Mouse (Mus musculus) brain, embryonic 14.5 days (tissue): ENCODE results near the gene Lmnb2. TPM values are rescaled to one million over a fixed set of nuclear protein-coding genes. Genes with fewer than 3 reads are reported as not detected.
A peak's percentile ranks its signal among the peaks of the same experiment; 100 is the strongest.

Source experiments
- DNase-seq: peaks from one replicate; pipeline ENCODE4 v3.0.0-alpha.2; 2011; ENCODE audit warnings: low read depth
- CTCF ChIP-seq: fragments of 200-500 bp; IDR thresholded peaks from 2 replicates; pipeline ENCODE4 v1.5.1; 2012; ENCODE audit warnings: inconsistent platforms, mild to moderate bottlenecking, moderate library complexity, borderline replicate concordance; ENCODE audit not compliant: insufficient read depth, insufficient read length; ENCODE audit errors: extremely low read depth
- POLR2A ChIP-seq: fragments of 200-500 bp; IDR thresholded peaks from 2 replicates; pipeline ENCODE4 v1.6.1; 2012; ENCODE audit warnings: mild to moderate bottlenecking, inconsistent platforms, borderline replicate concordance; ENCODE audit not compliant: poor library complexity, insufficient read depth, insufficient read length, severe bottlenecking; ENCODE audit errors: extremely low read depth
- polyA plus RNA-seq: library from polyadenylated mRNA; depleted of rRNA; stranded (reverse); fragments of >200 nt; gene quantifications from 2 replicates; pipeline ENCODE4 v1.2.3, GENCODE M21; 2012

Lmnb2 gene
- polyA plus RNA-seq, 1 experiment, result 58.8 TPM

- TF ChIP-seq POLR2A, result no peak
- no peak for TF ChIP-seq CTCF
- DNase-seq, result no peak
Measured at GRCm38 (mm10) chr10:80901409-80902272, 16.4 kb downstream of the Lmnb2 start.

GRCm38 (mm10) chr10:80900318-80901247 lies 17.5 kb downstream of the Lmnb2 start, which contains the start of gene Timm13:
TSS of gene Timm13 (minus strand) at chr10:80900969.
- DNase-seq, result peak; percentile 100
- TF ChIP-seq POLR2A (peak; percentile 51; the same call in 1 of the 2 replicates), CTCF (no peak)

GRCm38 (mm10) chr10:80899591-80900317 lies 18.3 kb downstream of the Lmnb2 start:
- TF ChIP-seq POLR2A (no peak), CTCF (no peak)
- no peak for DNase-seq

GRCm38 (mm10) chr10:80899074-80899473 lies 19.0 kb downstream of the Lmnb2 start:
- no peak for DNase-seq
- TF ChIP-seq POLR2A, result no peak

- peak; percentile 17 for DNase-seq
- TF ChIP-seq POLR2A (no peak), CTCF (no peak)
Measured at GRCm38 (mm10) chr10:80897861-80898510, 20.1 kb downstream of the Lmnb2 start.

- DNase-seq, result no peak
- TF ChIP-seq CTCF, result no peak
- TF ChIP-seq POLR2A, result no peak
Measured at GRCm38 (mm10) chr10:80896581-80897485, 21.2 kb downstream of the Lmnb2 start.

- no peak for DNase-seq
- TF ChIP-seq POLR2A, result no peak
- TF ChIP-seq CTCF, result no peak
Measured at GRCm38 (mm10) chr10:80895697-80896096, 22.3 kb downstream of the Lmnb2 start.

- DNase-seq, result no peak
- TF ChIP-seq CTCF, result no peak
- no peak for TF ChIP-seq POLR2A
Measured at GRCm38 (mm10) chr10:80895100-80895499, 22.9 kb downstream of the Lmnb2 start.

- DNase-seq, result no peak
- no peak for TF ChIP-seq POLR2A
- no peak for TF ChIP-seq CTCF
Measured at GRCm38 (mm10) chr10:80887181-80887580, 30.9 kb downstream of the Lmnb2 start.

- DNase-seq, result peak; percentile 72
- TF ChIP-seq CTCF, result peak; percentile 90
- no peak for TF ChIP-seq POLR2A
Measured at GRCm38 (mm10) chr10:80881301-80881700, 36.7 kb downstream of the Lmnb2 start.

GRCm38 (mm10) chr10:80880901-80881300 lies 37.1 kb downstream of the Lmnb2 start:
- no peak for TF ChIP-seq POLR2A
- TF ChIP-seq CTCF, result no peak

More at GRCm38 (mm10) chr10:80880901-80881300, 37.1 kb downstream of the Lmnb2 start:
- DNase-seq, result no peak
